Mouse (Mus musculus) hindbrain, embryonic 15.5 days (tissue): ENCODE measurements around the gene Cep72. TPM values are rescaled to one million over a fixed set of nuclear protein-coding genes. Genes with fewer than 3 reads are reported as not detected.

Experiments
- ATAC-seq: fragments of 200-750 bp; cut with Nextera tagmentation; 2 replicates; pipeline ENCODE4 v1.8.0; 2017; ENCODE audit warnings: low read depth, moderate number of reproducible peaks, moderate TSS enrichment; ENCODE audit not compliant: low FRiP score
- H3K27ac ChIP-seq: fragments of 300-500 bp; sonication (generic); replicated peaks from 2 replicates; pipeline ENCODE4 v1.5.1; 2015; ENCODE audit warnings: mild to moderate bottlenecking, inconsistent platforms
- H3K27me3 ChIP-seq: fragments of 300-500 bp; sonication (generic); 2 replicates; pipeline ENCODE4 v1.6.1; 2015; ENCODE audit warnings: control low read depth, inconsistent platforms
- H3K36me3 ChIP-seq: fragments of 300-500 bp; sonication (generic); 2 replicates; pipeline ENCODE4 v1.6.1; 2015; ENCODE audit warnings: control low read depth, inconsistent platforms
- H3K4me1 ChIP-seq: fragments of 300-500 bp; sonication (generic); replicated peaks from 2 replicates; pipeline ENCODE4 v1.6.1; 2015; ENCODE audit warnings: control low read depth, inconsistent platforms
- H3K4me2 ChIP-seq: fragments of 300-500 bp; sonication (generic); 2 replicates; pipeline ENCODE4 v1.6.1; 2015; ENCODE audit warnings: moderate library complexity, mild to moderate bottlenecking, inconsistent platforms
- H3K4me3 ChIP-seq: fragments of 300-500 bp; sonication (generic); 2 replicates; pipeline ENCODE4 v1.5.1; 2015; ENCODE audit warnings: mild to moderate bottlenecking, inconsistent platforms
- H3K9ac ChIP-seq: fragments of 300-500 bp; sonication (generic); 2 replicates; pipeline ENCODE4 v1.6.1; 2015; ENCODE audit warnings: inconsistent platforms
- H3K9me3 ChIP-seq: fragments of 300-500 bp; sonication (generic); 2 replicates; pipeline ENCODE4 v1.6.1; 2016; ENCODE audit warnings: control low read depth, inconsistent platforms
- WGBS: fragments of 180-500 bp; shearing (Covaris S2); methylation state at CpG from one replicate; pipeline ENCODE4 v1.1.7; 2015; 5-methylcytosine and 5-hydroxymethylcytosine counted together
- polyA plus RNA-seq: library from polyadenylated mRNA; unstranded; fragments of >200 nt; fragmentation: Nextera tagmentation; extraction: Ambion mirVana; gene quantifications from 2 replicates; pipeline ENCODE4 v1.2.1, GENCODE M21; 2015

Gene Cep72
- polyA plus RNA-seq, 1 experiment from 2014 or later: 7.8 TPM

GRCm38 (mm10) chr13:74000961-74001360, 61.1 kb downstream of the Cep72 start:
- WGBS: 85% methylated on average over 6 of the region's 6 CpGs

DNA sequence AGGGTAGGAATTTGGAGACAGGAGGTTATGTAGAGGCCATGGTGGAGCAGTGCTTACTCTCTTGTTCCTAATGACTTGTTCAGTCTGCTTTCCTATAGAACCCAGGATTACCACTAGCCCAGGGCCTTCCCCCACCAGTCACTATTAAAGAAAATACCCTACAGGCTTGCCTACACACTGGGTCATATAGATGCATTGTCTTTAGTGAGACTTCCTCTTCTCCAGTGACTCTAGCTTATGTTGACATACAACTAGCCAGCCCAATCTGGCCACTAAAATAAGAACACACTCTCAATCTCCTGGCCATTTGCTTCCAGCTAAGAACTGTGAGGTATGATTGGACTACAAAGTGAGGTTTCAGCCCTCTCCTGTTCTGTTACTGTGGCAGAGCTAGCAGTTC, 61.6 kb downstream of the Cep72 start:
- Histone ChIP-seq H3K4me1 (no peaks in the 10 kb centered on the region), H3K36me3 (no peaks in the 10 kb centered on the region)

More at GRCm38 (mm10) chr13:74000961-74001360, 61.1 kb downstream of the Cep72 start:
- H3K27ac ChIP-seq: no peak overlapping the region
- no peaks in the 10 kb centered on the region for H3K27me3 ChIP-seq
- H3K4me1 ChIP-seq: no peaks in the 10 kb centered on the region
- no peak for ATAC-seq
- H3K36me3 ChIP-seq: no peaks in the 10 kb centered on the region
- H3K4me2 ChIP-seq: no peak overlapping the region
- no peak overlapping the region for H3K4me3 ChIP-seq
- no peaks in the 10 kb centered on the region for H3K9me3 ChIP-seq
- no peak overlapping the region for H3K9ac ChIP-seq

GRCm38 (mm10) chr13:73996456-73996855, 65.6 kb downstream of the Cep72 start:
- no peak for ATAC-seq
- no peak overlapping the region for H3K4me3 ChIP-seq
- H3K9me3 ChIP-seq: no peaks in the 10 kb centered on the region
- H3K27me3 ChIP-seq: no peaks in the 10 kb centered on the region
- no peak overlapping the region for H3K27ac ChIP-seq
- H3K4me2 ChIP-seq: no peak overlapping the region
- no peak overlapping the region for H3K9ac ChIP-seq
- H3K36me3 ChIP-seq: no peaks in the 10 kb centered on the region
- 87% methylated on average over 4 of the region's 4 CpGs for WGBS
- no peaks in the 10 kb centered on the region for H3K4me1 ChIP-seq

More for the DNA sequence above, 61.6 kb downstream of the Cep72 start:
- no peak for ATAC-seq
- Histone ChIP-seq H3K9ac (no peak overlapping the region), H3K27me3 (no peaks in the 10 kb centered on the region), H3K27ac (no peak overlapping the region), H3K4me3 (no peak overlapping the region), H3K9me3 (no peaks in the 10 kb centered on the region), H3K4me2 (no peak overlapping the region)

DNA sequence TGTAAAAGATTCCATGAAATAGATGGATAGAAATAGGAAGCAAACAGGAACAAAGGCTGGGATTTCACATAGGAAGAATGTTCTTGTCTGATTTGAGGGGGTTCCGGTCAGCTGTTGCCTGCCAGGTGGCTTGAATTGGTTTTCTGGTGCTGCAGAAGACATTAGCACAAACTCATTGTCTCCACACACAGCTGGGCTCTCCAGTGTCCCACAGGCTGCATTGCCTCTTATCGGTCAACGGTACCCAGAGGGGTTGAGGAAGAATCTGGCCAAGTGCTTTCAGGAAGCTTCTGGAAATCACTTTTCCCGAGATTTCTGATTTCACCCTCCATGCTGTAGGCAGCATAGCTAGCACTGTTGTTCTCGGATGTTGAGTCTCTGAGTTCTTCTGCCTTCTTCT, 70.8 kb downstream of the Cep72 start:
- WGBS: 85% methylated on average over 5 of the region's 5 CpGs
- Histone ChIP-seq H3K27me3 (no peaks in the 10 kb centered on the region), H3K4me1 (no peaks in the 10 kb centered on the region), H3K9ac (no peak overlapping the region), H3K9me3 (no peaks in the 10 kb centered on the region), H3K4me2 (no peak overlapping the region), H3K27ac (no peak overlapping the region), H3K4me3 (no peak overlapping the region), H3K36me3 (no peaks in the 10 kb centered on the region)
- ATAC-seq: no peak

DNA sequence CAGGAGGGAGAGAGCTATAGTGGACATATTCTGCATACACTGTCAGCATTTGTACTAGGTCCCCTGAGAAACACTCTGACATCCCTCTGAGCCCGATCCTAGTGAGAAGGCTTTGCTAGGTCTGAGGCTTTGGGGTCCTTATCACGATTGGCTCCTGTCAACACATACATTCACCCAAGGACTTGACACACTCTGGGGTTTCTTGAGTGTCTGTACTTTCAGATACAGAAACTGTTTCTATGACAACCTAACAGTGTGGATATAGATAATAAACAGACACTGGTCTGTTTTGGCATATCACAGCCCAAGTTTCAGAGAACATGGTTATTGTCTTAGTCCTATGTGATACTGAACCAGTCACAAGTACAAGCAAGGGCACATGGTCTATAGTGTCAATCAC, 71.3 kb downstream of the Cep72 start:
- WGBS: 76% methylated on average over 2 of the region's 2 CpGs
- no peaks in the 10 kb centered on the region for H3K36me3 ChIP-seq
- H3K27ac ChIP-seq: no peak overlapping the region
- no peaks in the 10 kb centered on the region for H3K4me1 ChIP-seq
- H3K9me3 ChIP-seq: no peaks in the 10 kb centered on the region
- H3K27me3 ChIP-seq: no peaks in the 10 kb centered on the region
- H3K9ac ChIP-seq: no peak overlapping the region
- no peak overlapping the region for H3K4me2 ChIP-seq
- no peak for ATAC-seq
- no peak overlapping the region for H3K4me3 ChIP-seq

DNA sequence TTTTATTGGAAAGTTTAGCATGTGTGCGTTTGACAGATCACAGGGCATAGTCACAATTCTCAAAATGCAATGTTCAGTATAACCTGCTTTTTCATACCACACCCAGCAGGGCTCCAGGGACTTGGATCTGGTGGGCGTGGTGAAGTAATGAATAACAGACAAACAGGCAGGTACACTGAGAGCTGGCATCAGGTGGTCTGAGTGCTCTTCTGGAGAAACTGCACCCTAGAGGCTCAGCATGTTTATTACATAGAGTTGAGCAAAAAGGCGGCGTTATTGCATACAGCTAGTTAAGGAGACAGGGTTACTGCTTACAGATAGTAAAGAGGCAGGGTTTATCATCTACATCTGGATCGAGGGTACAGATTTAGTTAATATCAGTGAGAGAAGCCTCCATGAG, 71.8 kb downstream of the Cep72 start:
- Histone ChIP-seq H3K27me3 (no peaks in the 10 kb centered on the region), H3K4me3 (no peak overlapping the region), H3K9me3 (no peaks in the 10 kb centered on the region), H3K27ac (no peak overlapping the region), H3K36me3 (no peaks in the 10 kb centered on the region), H3K4me1 (no peaks in the 10 kb centered on the region), H3K4me2 (no peak overlapping the region), H3K9ac (no peak overlapping the region)
- no peak for ATAC-seq
- WGBS: 82% methylated on average over 5 of the region's 5 CpGs

Other genes with a start within 250 kb of the Cep72 start
- gene Nkd2, start 214.7 kb downstream of the Cep72 start, polyA plus RNA-seq: 14.9 and 17.1 TPM in 2 replicates
- 10.2 and 11.0 TPM in 2 replicates for gene Trip13, start 124.5 kb downstream of the Cep72 start, polyA plus RNA-seq
- gene Brd9, start 124.5 kb downstream of the Cep72 start, polyA plus RNA-seq: 82.9 and 88.1 TPM in 2 replicates
- gene Zdhhc11, start 98.4 kb downstream of the Cep72 start, polyA plus RNA-seq: not detected in 2 replicates
- gene Tppp, start 52.9 kb downstream of the Cep72 start, polyA plus RNA-seq: 11.4 and 11.8 TPM in 2 replicates
- gene Slc9a3, start 59.2 kb upstream of the Cep72 start, polyA plus RNA-seq: 0.10 and 0.24 TPM in 2 replicates
- 117 TPM in 2 replicates for gene Exoc3, start 146.4 kb upstream of the Cep72 start, polyA plus RNA-seq
- 0.26 and 0.64 TPM in 2 replicates for gene Ahrr, start 230.0 kb upstream of the Cep72 start, polyA plus RNA-seq